Mouse (Mus musculus): ENCODE measurements around the gene Arl5c.

Arl5c gene

GRCm38 (mm10) chr11:98019883-98020610 is 24.1 kb upstream of the Arl5c start:
- no peak for DNase-seq (ENCODE audit: low read depth, low spot score)

- DNase-seq (ENCODE audit: low read depth, low spot score) = no peak
Measured at GRCm38 (mm10) chr11:98018858-98019641, 23.1 kb upstream of the Arl5c start.

GRCm38 (mm10) chr11:98018222-98018621 is 22.2 kb upstream of the Arl5c start:
- no peak for DNase-seq (ENCODE audit: low read depth, low spot score)

- no peak for DNase-seq (ENCODE audit: low read depth, low spot score)
Measured at GRCm38 (mm10) chr11:98016824-98017223, 20.8 kb upstream of the Arl5c start.

GRCm38 (mm10) chr11:98016177-98016576 is 20.2 kb upstream of the Arl5c start:
- DNase-seq (ENCODE audit: low read depth, low spot score) = no peak

GRCm38 (mm10) chr11:98012831-98013230 is 16.9 kb upstream of the Arl5c start:
- no peak for DNase-seq (ENCODE audit: low read depth, low spot score)

GRCm38 (mm10) chr11:98011716-98012115 is 15.7 kb upstream of the Arl5c start:
- no peak for DNase-seq (ENCODE audit: low read depth, low spot score)

- no peak for DNase-seq (ENCODE audit: low read depth, low spot score)
Measured at GRCm38 (mm10) chr11:98008087-98008486, 12.1 kb upstream of the Arl5c start.

- DNase-seq (ENCODE audit: low read depth, low spot score) = no peak
Measured at GRCm38 (mm10) chr11:98005686-98006085, 9.7 kb upstream of the Arl5c start.

- no peak for DNase-seq (ENCODE audit: low read depth, low spot score)
Measured at GRCm38 (mm10) chr11:98005076-98005475, 9.1 kb upstream of the Arl5c start.

- DNase-seq (ENCODE audit: low read depth, low spot score) = no peak
Measured at GRCm38 (mm10) chr11:98004161-98004560, 8.2 kb upstream of the Arl5c start.

- DNase-seq (ENCODE audit: low read depth, low spot score) = no peak
Measured at GRCm38 (mm10) chr11:98003171-98003671, 7.2 kb upstream of the Arl5c start.

GRCm38 (mm10) chr11:98002627-98003026 is 6.6 kb upstream of the Arl5c start:
- DNase-seq (ENCODE audit: low read depth, low spot score) = peak; percentile 83

GRCm38 (mm10) chr11:98001986-98002385 is 6.0 kb upstream of the Arl5c start:
- no peak for DNase-seq (ENCODE audit: low read depth, low spot score)

GRCm38 (mm10) chr11:98001351-98001824 is 5.4 kb upstream of the Arl5c start:
- DNase-seq (ENCODE audit: low read depth, low spot score) = no peak

GRCm38 (mm10) chr11:98000378-98001140 is 4.6 kb upstream of the Arl5c start:
- no peak for DNase-seq (ENCODE audit: low read depth, low spot score)

- DNase-seq (ENCODE audit: low read depth, low spot score) = no peak
Measured at GRCm38 (mm10) chr11:97999748-98000147, 3.8 kb upstream of the Arl5c start.

- DNase-seq (ENCODE audit: low read depth, low spot score) = no peak
Measured at GRCm38 (mm10) chr11:97998898-97999608, 3.1 kb upstream of the Arl5c start.

GRCm38 (mm10) chr11:97998074-97998793 is 2.3 kb upstream of the Arl5c start:
- DNase-seq (ENCODE audit: low read depth, low spot score) = no peak

GRCm38 (mm10) chr11:97997387-97997960 is 1.5 kb upstream of the Arl5c start:
- no peak for DNase-seq (ENCODE audit: low read depth, low spot score)

All from forelimb bud, embryonic 11.5 days (tissue).